In genomic region chr10:80167460-80168037, GRCm38 (mm10) we compare ENCODE assay signal across 8 mouse cellular contexts. TPM values are rescaled to one million over a fixed set of nuclear protein-coding genes. Genes with fewer than 3 reads are reported as not detected.
A peak's percentile ranks its signal among the peaks of the same experiment; 100 is the strongest.
DNase-seq lines count a peak whose midpoint lies in the region; ATAC-seq and TF ChIP-seq lines count a peak whose summit lies in the region.

No protein-coding gene starts in this region.

- DNase-seq in CH12.LX (ENCODE audit: extremely low read depth), result peak; percentile 98
- DNase-seq in c-Kit-positive CD71-positive TER-119-negative erythroid progenitor cells, embryonic 14.5 days (ENCODE audit: low read depth), result peak; percentile 97
- peak; percentile 99 for DNase-seq in forebrain, embryonic 11.5 days (ENCODE audit: low spot score)
- peak; percentile 99 for DNase-seq in kidney, postnatal 25 days
- peak; percentile 98 for DNase-seq in liver, embryonic 14.5 days (ENCODE audit: low read depth in 3 of 3, low spot score in 3 of 3)
- peak; percentile 99 for DNase-seq in neural tube, embryonic 10.5 days (ENCODE audit: extremely low spot score, low spot score)

- peaks cover 25 to 31% of the 10 kb centered on the region in 2 experiments for H3K36me3 ChIP-seq in CH12.LX (replicated peaks in 1 of 2; ENCODE audit: control insufficient read depth in 1 of 2, insufficient read depth in 1 of 2, low read length in 1 of 2)
- H3K36me3 ChIP-seq in forebrain, embryonic 11.5 days (ENCODE audit: control insufficient read depth, insufficient read depth, low read length), result peaks cover 17% of the 10 kb centered on the region
- H3K36me3 ChIP-seq in heart, embryonic 16.5 days (ENCODE audit: control insufficient read depth, insufficient read depth), result peaks cover 27% of the 10 kb centered on the region
- peaks cover 19% of the 10 kb centered on the region for H3K36me3 ChIP-seq in liver, embryonic 14.5 days (replicated peaks; ENCODE audit: control insufficient read depth, insufficient read depth, low read depth)
- H3K36me3 ChIP-seq in stomach, embryonic 15.5 days, result peaks cover 27% of the 10 kb centered on the region

- TF ChIP-seq EP300 in CH12.LX (IDR thresholded peaks at IDR 0.05; ENCODE audit: low read length), result no peak
- TF ChIP-seq EP300 in liver, embryonic 14.5 days (IDR thresholded peaks at IDR 0.05; ENCODE audit: low read depth), result no peak

- no peaks in the 10 kb centered on the region for H3K9me3 ChIP-seq in CH12.LX (replicated peaks; ENCODE audit: low read length)
- H3K9me3 ChIP-seq in forebrain, embryonic 11.5 days (ENCODE audit: control insufficient read depth, low read length), result no peaks in the 10 kb centered on the region
- H3K9me3 ChIP-seq in heart, embryonic 16.5 days (replicated peaks; ENCODE audit: control insufficient read depth, low read length), result no peaks in the 10 kb centered on the region
- no peaks in the 10 kb centered on the region; the same call in 1 of the 2 replicates for H3K9me3 ChIP-seq in liver, embryonic 14.5 days (ENCODE audit: control insufficient read depth, low read length)
- H3K9me3 ChIP-seq in stomach, embryonic 15.5 days, result no peaks in the 10 kb centered on the region

- peak; percentile 100 for TF ChIP-seq POLR2A in CH12.LX (IDR thresholded peaks at IDR 0.05; ENCODE audit: low read depth, low read length)

- peaks cover 16 to 62% of the 10 kb centered on the region in 2 experiments for H3K4me1 ChIP-seq in CH12.LX (ENCODE audit: control insufficient read depth in 1 of 2, insufficient read depth in 2 of 2)
- H3K4me1 ChIP-seq in forebrain, embryonic 11.5 days (replicated peaks; ENCODE audit: control insufficient read depth, insufficient read depth, low read length), result peaks cover 31% of the 10 kb centered on the region
- peaks cover 42% of the 10 kb centered on the region for H3K4me1 ChIP-seq in heart, embryonic 16.5 days (ENCODE audit: control insufficient read depth, insufficient read depth, low read length)
- peaks cover 26 to 31% of the 10 kb centered on the region in 2 experiments for H3K4me1 ChIP-seq in liver, embryonic 14.5 days (replicated peaks; ENCODE audit: control insufficient read depth in 2 of 2, insufficient read depth in 2 of 2, low read length in 1 of 2)
- H3K4me1 ChIP-seq in stomach, embryonic 15.5 days, result peaks cover 72% of the 10 kb centered on the region

- no peak for TF ChIP-seq CTCF in CH12.LX (conservative IDR thresholded peaks at IDR 0.05 in 1 of 2, IDR thresholded peaks at IDR 0.05 in 1 of 2; ENCODE audit: low read depth in 2 of 2, low read length in 2 of 2)
- TF ChIP-seq CTCF in liver, embryonic 14.5 days (IDR thresholded peaks at IDR 0.05; ENCODE audit: low read depth), result no peak

- dilution Hi-C loops in CH12.LX (cut with MboI; ENCODE audit: extremely low pct_ligation_motif_present, extremely low pct_unique_long_range_greater_than_20kb, low sequenced_read_pairs), result no loop called here

- in situ Hi-C loops in CH12.LX (cut with MboI; ENCODE audit: low pct_ligation_motif_present, low pct_unique_long_range_greater_than_20kb, low sequenced_read_pairs), result no loop called here

- H3K79me2 ChIP-seq in CH12.LX (replicated peaks; ENCODE audit: control insufficient read depth, extremely low read depth, insufficient read depth, poor library complexity, severe bottlenecking), result peaks cover 16% of the 10 kb centered on the region

- peak overlapping the region; percentile 63 to 67 (median 66) for H3K4me3 ChIP-seq in CH12.LX (replicated peaks in 1 of 3; ENCODE audit: low read depth in 2 of 3, low read length in 2 of 3, poor library complexity in 1 of 3)
- peak overlapping the region; percentile 95 for H3K4me3 ChIP-seq in forebrain, embryonic 11.5 days (ENCODE audit: low read depth, low read length)
- H3K4me3 ChIP-seq in heart, embryonic 16.5 days (ENCODE audit: low read length), result peak overlapping the region; percentile 85
- peak overlapping the region; percentile 76 to 84 for H3K4me3 ChIP-seq in liver, embryonic 14.5 days (ENCODE audit: insufficient read depth in 1 of 2, low read depth in 2 of 2, low read length in 2 of 2)
- peak overlapping the region; percentile 86 for H3K4me3 ChIP-seq in stomach, embryonic 15.5 days (replicated peaks)

- under 1% methylated on average over 55 of the region's 55 CpGs for WGBS in forebrain, embryonic 11.5 days
- under 1% methylated on average over 55 of the region's 55 CpGs for WGBS in heart, embryonic 16.5 days
- WGBS in liver, embryonic 14.5 days (ENCODE audit: insufficient replicate concordance), result 0% methylated on average over 55 of the region's 55 CpGs
- whole genome bisulfite sequencing in stomach, embryonic 15.5 days, result under 1% methylated on average over 51 of the region's 55 CpGs

- H3K27me3 ChIP-seq in CH12.LX (replicated peaks), result no peaks in the 10 kb centered on the region
- H3K27me3 ChIP-seq in forebrain, embryonic 11.5 days (ENCODE audit: control insufficient read depth, insufficient read depth, low read length), result no peaks in the 10 kb centered on the region
- no peaks in the 10 kb centered on the region for H3K27me3 ChIP-seq in heart, embryonic 16.5 days (ENCODE audit: control insufficient read depth, insufficient read depth, low read length)
- H3K27me3 ChIP-seq in liver, embryonic 14.5 days (ENCODE audit: control insufficient read depth, insufficient read depth, low read length), result no peaks in the 10 kb centered on the region
- no peaks in the 10 kb centered on the region for H3K27me3 ChIP-seq in stomach, embryonic 15.5 days (replicated peaks)

- peak overlapping the region; percentile 81 for H3K27ac ChIP-seq in CH12.LX (ENCODE audit: insufficient read depth, low read depth)
- peak overlapping the region; percentile 99 for H3K27ac ChIP-seq in forebrain, embryonic 11.5 days (ENCODE audit: low read depth, low read length)
- H3K27ac ChIP-seq in heart, embryonic 16.5 days (ENCODE audit: low read length), result peak overlapping the region; percentile 99
- peak overlapping the region; percentile 88 for H3K27ac ChIP-seq in liver, embryonic 14.5 days
- peak overlapping the region; percentile 100 for H3K27ac ChIP-seq in stomach, embryonic 15.5 days

- ATAC-seq in forebrain, embryonic 11.5 days (replicated peaks; ENCODE audit: low FRiP score), result peak; percentile 89
- peak; percentile 90 for ATAC-seq in heart, embryonic 16.5 days (replicated peaks; ENCODE audit: extremely low read depth, insufficient read depth, low FRiP score)
- ATAC-seq in liver, embryonic 14.5 days (ENCODE audit: insufficient read depth), result peak; percentile 85
- peak; percentile 88 for ATAC-seq in stomach, embryonic 15.5 days (ENCODE audit: insufficient read depth, low FRiP score, low read depth)

- peak overlapping the region; percentile 86 for H3K9ac ChIP-seq in CH12.LX (ENCODE audit: insufficient read depth, low read depth)
- H3K9ac ChIP-seq in forebrain, embryonic 11.5 days (ENCODE audit: low read length), result peak overlapping the region; percentile 98
- peak overlapping the region; percentile 98 for H3K9ac ChIP-seq in heart, embryonic 16.5 days (ENCODE audit: low read length)
- peak overlapping the region; percentile 88 for H3K9ac ChIP-seq in liver, embryonic 14.5 days (replicated peaks)
- peak overlapping the region; percentile 97 for H3K9ac ChIP-seq in stomach, embryonic 15.5 days

- no peak for TF ChIP-seq RAD21 in CH12.LX (IDR thresholded peaks at IDR 0.05; ENCODE audit: low read depth, low read length)

- peak overlapping the region; percentile 83; the same call in 1 of the 2 replicates for H3K4me2 ChIP-seq in CH12.LX (ENCODE audit: insufficient read depth, low read depth, poor library complexity, severe bottlenecking)
- H3K4me2 ChIP-seq in forebrain, embryonic 11.5 days (ENCODE audit: low read depth, low read length, severe bottlenecking), result peak overlapping the region; percentile 85
- H3K4me2 ChIP-seq in heart, embryonic 16.5 days (ENCODE audit: low read depth, low read length), result peak overlapping the region; percentile 79
- peak overlapping the region; percentile 85 for H3K4me2 ChIP-seq in liver, embryonic 14.5 days (ENCODE audit: low read depth)
- H3K4me2 ChIP-seq in stomach, embryonic 15.5 days, result peak overlapping the region; percentile 66

RNA-seq across cellular contexts. Expression of gene Cirbp, which starts 1.8 kb away (rescaled TPM):
- total RNA-seq in CH12.LX (2012; rRNA removed) (28.3 and 34.4 TPM in 2 replicates), CH12.LX (2014; rRNA removed) (27.0 and 31.9 TPM in 2 replicates)
- polyA plus RNA-seq in CH12.LX (2012; ENCODE audit: insufficient read length, low read depth), result 40.2 and 45.9 TPM in 2 replicates
- 82.0 and 83.4 TPM in 2 replicates for polyA plus RNA-seq in forebrain, embryonic 11.5 days (2014; fragmentation: Nextera tagmentation; extraction: Ambion mirVana)
- polyA plus RNA-seq in heart, embryonic 16.5 days (2015; fragmentation: Nextera tagmentation; extraction: Ambion mirVana), result 85.3 and 87.6 TPM in 2 replicates
- polyA plus RNA-seq in liver, embryonic 14.5 days (2012; rRNA removed), result 19.4 and 19.8 TPM in 2 replicates
- polyA plus RNA-seq in liver, embryonic 14.5 days (2014; fragmentation: Nextera tagmentation; extraction: Ambion mirVana), result 10.1 and 10.7 TPM in 2 replicates
- 90.3 and 103 TPM in 2 replicates for polyA plus RNA-seq in stomach, embryonic 15.5 days (2015; fragmentation: Nextera tagmentation; extraction: Ambion mirVana)

RNA-seq across cellular contexts. Expression of gene 1600002K03Rik, which starts 5.2 kb away (rescaled TPM):
- total RNA-seq in CH12.LX (2012; rRNA removed), result 30.5 and 37.7 TPM in 2 replicates
- 34.3 and 40.2 TPM in 2 replicates for total RNA-seq in CH12.LX (2014; rRNA removed)
- 19.3 and 21.9 TPM in 2 replicates for polyA plus RNA-seq in CH12.LX (2012; ENCODE audit: insufficient read length, low read depth)
- 6.4 and 8.3 TPM in 2 replicates for polyA plus RNA-seq in forebrain, embryonic 11.5 days (2014; fragmentation: Nextera tagmentation; extraction: Ambion mirVana)
- polyA plus RNA-seq in heart, embryonic 16.5 days (2015; fragmentation: Nextera tagmentation; extraction: Ambion mirVana), result 9.7 and 10.7 TPM in 2 replicates
- polyA plus RNA-seq in liver, embryonic 14.5 days (2012; rRNA removed), result 6.8 and 6.9 TPM in 2 replicates
- 10.6 and 13.2 TPM in 2 replicates for polyA plus RNA-seq in liver, embryonic 14.5 days (2014; fragmentation: Nextera tagmentation; extraction: Ambion mirVana)
- 17.5 and 19.7 TPM in 2 replicates for polyA plus RNA-seq in stomach, embryonic 15.5 days (2015; fragmentation: Nextera tagmentation; extraction: Ambion mirVana)

RNA-seq across cellular contexts. Expression of gene Efna2, which starts 11.7 kb away (rescaled TPM):
- 0.63 and 1.5 TPM in 2 replicates for total RNA-seq in CH12.LX (2012; rRNA removed)
- total RNA-seq in CH12.LX (2014; rRNA removed), result 0.23 and 0.34 TPM in 2 replicates
- 0.45 and 0.86 TPM in 2 replicates for polyA plus RNA-seq in CH12.LX (2012; ENCODE audit: insufficient read length, low read depth)
- polyA plus RNA-seq in forebrain, embryonic 11.5 days (2014; fragmentation: Nextera tagmentation; extraction: Ambion mirVana), result 48.8 and 50.7 TPM in 2 replicates
- polyA plus RNA-seq in heart, embryonic 16.5 days (2015; fragmentation: Nextera tagmentation; extraction: Ambion mirVana), result 6.0 and 6.8 TPM in 2 replicates
- polyA plus RNA-seq in liver, embryonic 14.5 days (2012; rRNA removed), result 0.40 and 0.47 TPM in 2 replicates
- polyA plus RNA-seq in liver, embryonic 14.5 days (2014; fragmentation: Nextera tagmentation; extraction: Ambion mirVana), result 0.51 and 0.52 TPM in 2 replicates
- polyA plus RNA-seq in stomach, embryonic 15.5 days (2015; fragmentation: Nextera tagmentation; extraction: Ambion mirVana), result 15.7 TPM in 2 replicates

RNA-seq across cellular contexts. Expression of gene Midn, which starts 19.5 kb away (rescaled TPM):
- total RNA-seq in CH12.LX (2012; rRNA removed) (11.6 and 16.2 TPM in 2 replicates), CH12.LX (2014; rRNA removed) (3.9 and 4.7 TPM in 2 replicates)
- polyA plus RNA-seq in CH12.LX (2012; ENCODE audit: insufficient read length, low read depth), result 25.2 and 33.2 TPM in 2 replicates
- 58.3 and 66.4 TPM in 2 replicates for polyA plus RNA-seq in forebrain, embryonic 11.5 days (2014; fragmentation: Nextera tagmentation; extraction: Ambion mirVana)
- polyA plus RNA-seq in heart, embryonic 16.5 days (2015; fragmentation: Nextera tagmentation; extraction: Ambion mirVana), result 10.3 and 13.0 TPM in 2 replicates
- 9.1 and 10.3 TPM in 2 replicates for polyA plus RNA-seq in liver, embryonic 14.5 days (2012; rRNA removed)
- polyA plus RNA-seq in liver, embryonic 14.5 days (2014; fragmentation: Nextera tagmentation; extraction: Ambion mirVana), result 5.1 and 5.7 TPM in 2 replicates
- polyA plus RNA-seq in stomach, embryonic 15.5 days (2015; fragmentation: Nextera tagmentation; extraction: Ambion mirVana), result 16.0 and 19.8 TPM in 2 replicates

RNA-seq across cellular contexts. Expression of gene Cbarp, which starts 26.9 kb away (rescaled TPM):
- total RNA-seq in CH12.LX (2012; rRNA removed), result 2.3 and 2.6 TPM in 2 replicates
- total RNA-seq in CH12.LX (2014; rRNA removed), result 0.09 and 0.19 TPM in 2 replicates
- 1.7 and 2.4 TPM in 2 replicates for polyA plus RNA-seq in CH12.LX (2012; ENCODE audit: insufficient read length, low read depth)
- polyA plus RNA-seq in forebrain, embryonic 11.5 days (2014; fragmentation: Nextera tagmentation; extraction: Ambion mirVana), result 10.4 and 15.0 TPM in 2 replicates
- 2.5 TPM in 2 replicates for polyA plus RNA-seq in heart, embryonic 16.5 days (2015; fragmentation: Nextera tagmentation; extraction: Ambion mirVana)
- polyA plus RNA-seq in liver, embryonic 14.5 days (2012; rRNA removed), result 1.8 and 2.2 TPM in 2 replicates
- 0.42 and 1.1 TPM in 2 replicates for polyA plus RNA-seq in liver, embryonic 14.5 days (2014; fragmentation: Nextera tagmentation; extraction: Ambion mirVana)
- 5.1 and 6.7 TPM in 2 replicates for polyA plus RNA-seq in stomach, embryonic 15.5 days (2015; fragmentation: Nextera tagmentation; extraction: Ambion mirVana)

Comparison
In these comparisons a context has a peak if more than half of its experiments do, and no peak if none do; other contexts are left out.
1. Peak in every context shown above with its lines: DNase-seq, ATAC-seq, H3K4me3 ChIP-seq and H3K27ac ChIP-seq.